Mouse (Mus musculus) hindbrain, embryonic 14.5 days (tissue): ENCODE data around the gene Topaz1. TPM values are rescaled to one million over a fixed set of nuclear protein-coding genes. Genes with fewer than 3 reads are reported as not detected.

Experiments used
- ATAC-seq: fragments of 200-750 bp; cut with Nextera tagmentation; 2 replicates; pipeline ENCODE4 v1.8.0; 2017; ENCODE audit warnings: moderate number of reproducible peaks, mild to moderate bottlenecking, moderate TSS enrichment, moderate library complexity; ENCODE audit not compliant: low FRiP score
- DNase-seq: peaks from one replicate; pipeline ENCODE4 v3.0.0-alpha.2; 2015; ENCODE audit warnings: low spot score
- H3K27ac ChIP-seq: fragments of 300-500 bp; sonication (generic); 2 replicates; pipeline ENCODE4 v1.5.1; 2014; ENCODE audit warnings: mild to moderate bottlenecking, moderate library complexity
- H3K27me3 ChIP-seq: fragments of 300-500 bp; sonication (generic); 2 replicates; pipeline ENCODE4 v1.6.1; 2014; ENCODE audit warnings: mild to moderate bottlenecking, low read length, mixed read lengths; ENCODE audit not compliant: control insufficient read depth, insufficient read depth
- H3K36me3 ChIP-seq: fragments of 300-500 bp; sonication (generic); replicated peaks from 2 replicates; pipeline ENCODE4 v1.6.1; 2014; ENCODE audit not compliant: control insufficient read depth, insufficient read depth
- H3K4me1 ChIP-seq: fragments of 300-500 bp; sonication (generic); replicated peaks from 2 replicates; pipeline ENCODE4 v1.6.1; 2014; ENCODE audit warnings: antibody characterized with exemption, low read length, mixed read lengths; ENCODE audit not compliant: control insufficient read depth, insufficient read depth
- H3K4me2 ChIP-seq: fragments of 300-500 bp; sonication (generic); replicated peaks from 2 replicates; pipeline ENCODE4 v1.6.1; 2014; ENCODE audit warnings: mild to moderate bottlenecking, moderate library complexity
- H3K4me3 ChIP-seq: fragments of 300-500 bp; sonication (generic); replicated peaks from 2 replicates; pipeline ENCODE4 v1.5.1; 2014; ENCODE audit warnings: mild to moderate bottlenecking, low read length
- H3K9ac ChIP-seq: fragments of 300-500 bp; sonication (generic); 2 replicates; pipeline ENCODE4 v1.6.1; 2014
- H3K9me3 ChIP-seq: fragments of 300-500 bp; sonication (generic); 2 replicates; pipeline ENCODE4 v1.6.1; 2016; ENCODE audit warnings: low read length; ENCODE audit not compliant: control insufficient read depth
- WGBS: fragments of 180-500 bp; shearing (Covaris S2); extraction: QIAGEN DNeasy Blood & Tissue Kit; methylation state at CpG from one replicate; pipeline ENCODE4 v1.1.7; 2014; 5-methylcytosine and 5-hydroxymethylcytosine counted together
- polyA plus RNA-seq: library from polyadenylated mRNA; unstranded; fragments of >200 nt; fragmentation: Nextera tagmentation; extraction: Ambion mirVana; gene quantifications from 2 replicates; pipeline ENCODE4 v1.2.1, GENCODE M21; 2014

Topaz1 gene
- polyA plus RNA-seq, 1 experiment from 2014 or later, result not detected

GRCm38 (mm10) chr9:122805053-122805844, 58.1 kb downstream of the Topaz1 start, which contains the start of gene Tcaim:
Gene Tcaim, plus strand, starts transcription at chr9:122805539.
- ATAC-seq (peak; percentile 99), DNase-seq (peak; percentile 93)
- H3K36me3 ChIP-seq, result peaks cover 13% of the 10 kb centered on the region
- no peaks in the 10 kb centered on the region for H3K9me3 ChIP-seq
- peak within 1 kb of the TSS; percentile 84 for H3K4me2 ChIP-seq
- 7% methylated on average over 42 of the region's 42 CpGs for WGBS
- peak within 1 kb of the TSS; percentile 80 for H3K9ac ChIP-seq
- no peaks in the 10 kb centered on the region for H3K27me3 ChIP-seq
- H3K4me3 ChIP-seq, result peak within 1 kb of the TSS; percentile 62
- H3K27ac ChIP-seq, result peak within 1 kb of the TSS; percentile 91
- peaks cover 12% of the 10 kb centered on the region for H3K4me1 ChIP-seq

GRCm38 (mm10) chr9:122805845-122806341, 58.7 kb downstream of the Topaz1 start:
- DNase-seq (no peak), ATAC-seq (no peak)
- peak overlapping the region; percentile 80 for H3K9ac ChIP-seq
- peak overlapping the region; percentile 91 for H3K27ac ChIP-seq
- 20% methylated on average over 10 of the region's 10 CpGs for WGBS
- H3K27me3 ChIP-seq, result no peaks in the 10 kb centered on the region
- peaks cover 19% of the 10 kb centered on the region for H3K36me3 ChIP-seq
- H3K4me3 ChIP-seq, result peak overlapping the region; percentile 62
- H3K4me2 ChIP-seq, result peak overlapping the region; percentile 84
- peaks cover 12% of the 10 kb centered on the region for H3K4me1 ChIP-seq
- H3K9me3 ChIP-seq, result no peaks in the 10 kb centered on the region

GRCm38 (mm10) chr9:122807186-122807585, 60.0 kb downstream of the Topaz1 start:
- Histone ChIP-seq H3K27me3 (no peaks in the 10 kb centered on the region), H3K4me2 (no peak overlapping the region), H3K9me3 (no peaks in the 10 kb centered on the region), H3K4me3 (no peak overlapping the region), H3K36me3 (peaks cover 21% of the 10 kb centered on the region), H3K9ac (no peak overlapping the region), H3K4me1 (peaks cover 12% of the 10 kb centered on the region), H3K27ac (no peak overlapping the region)
- ATAC-seq (no peak), DNase-seq (no peak)
- WGBS, result 96% methylated on average over 2 of the region's 2 CpGs

GRCm38 (mm10) chr9:122810212-122810611, 63.1 kb downstream of the Topaz1 start:
- H3K4me2 ChIP-seq, result no peak overlapping the region
- H3K27me3 ChIP-seq, result no peaks in the 10 kb centered on the region
- H3K27ac ChIP-seq, result no peak overlapping the region
- H3K9ac ChIP-seq, result no peak overlapping the region
- 86% methylated on average over 3 of the region's 3 CpGs for WGBS
- H3K4me3 ChIP-seq, result no peak overlapping the region
- ATAC-seq, result no peak
- peaks cover 12% of the 10 kb centered on the region for H3K4me1 ChIP-seq
- DNase-seq, result no peak
- H3K9me3 ChIP-seq, result no peaks in the 10 kb centered on the region
- peaks cover 36% of the 10 kb centered on the region for H3K36me3 ChIP-seq

GRCm38 (mm10) chr9:122812386-122812785, 65.2 kb downstream of the Topaz1 start:
- ATAC-seq, result no peak
- Histone ChIP-seq H3K36me3 (peaks cover 45% of the 10 kb centered on the region), H3K27me3 (no peaks in the 10 kb centered on the region), H3K4me3 (no peak overlapping the region), H3K9ac (no peak overlapping the region), H3K27ac (no peak overlapping the region), H3K9me3 (no peaks in the 10 kb centered on the region), H3K4me2 (no peak overlapping the region), H3K4me1 (no peaks in the 10 kb centered on the region)
- no peak for DNase-seq
- 94% methylated on average over 5 of the region's 5 CpGs for WGBS

- no peaks in the 10 kb centered on the region for H3K27me3 ChIP-seq
- H3K4me1 ChIP-seq, result no peaks in the 10 kb centered on the region
- peaks cover 58% of the 10 kb centered on the region for H3K36me3 ChIP-seq
- H3K4me3 ChIP-seq, result no peak overlapping the region
- 95% methylated on average over 2 of the region's 2 CpGs for WGBS
- no peak overlapping the region for H3K27ac ChIP-seq
- H3K4me2 ChIP-seq, result no peak overlapping the region
- ATAC-seq (no peak), DNase-seq (no peak)
- no peaks in the 10 kb centered on the region for H3K9me3 ChIP-seq
- no peak overlapping the region for H3K9ac ChIP-seq
Observed at GRCm38 (mm10) chr9:122814775-122815174, 67.6 kb downstream of the Topaz1 start.

- Histone ChIP-seq H3K27ac (no peak overlapping the region), H3K36me3 (peaks cover 58% of the 10 kb centered on the region), H3K27me3 (no peaks in the 10 kb centered on the region), H3K9ac (no peak overlapping the region), H3K4me3 (no peak overlapping the region), H3K4me2 (no peak overlapping the region), H3K9me3 (no peaks in the 10 kb centered on the region), H3K4me1 (no peaks in the 10 kb centered on the region)
- WGBS, result 88% methylated on average over 4 of the region's 4 CpGs
- ATAC-seq, result no peak
- DNase-seq, result no peak
Observed at GRCm38 (mm10) chr9:122815239-122815851, 68.2 kb downstream of the Topaz1 start.

- DNase-seq (no peak), ATAC-seq (no peak)
- Histone ChIP-seq H3K9ac (no peak overlapping the region), H3K4me2 (no peak overlapping the region), H3K9me3 (no peaks in the 10 kb centered on the region), H3K27me3 (no peaks in the 10 kb centered on the region), H3K4me1 (no peaks in the 10 kb centered on the region), H3K27ac (no peak overlapping the region), H3K4me3 (no peak overlapping the region), H3K36me3 (peaks cover 86% of the 10 kb centered on the region)
- WGBS, result 89% methylated on average over 5 of the region's 5 CpGs
Observed at GRCm38 (mm10) chr9:122823374-122824017, 76.3 kb downstream of the Topaz1 start.

- H3K9ac ChIP-seq, result no peak overlapping the region
- ATAC-seq, result no peak
- no peak overlapping the region for H3K4me2 ChIP-seq
- H3K27ac ChIP-seq, result no peak overlapping the region
- no peaks in the 10 kb centered on the region for H3K9me3 ChIP-seq
- H3K4me1 ChIP-seq, result no peaks in the 10 kb centered on the region
- 97% methylated on average over 4 of the region's 4 CpGs for WGBS
- H3K27me3 ChIP-seq, result no peaks in the 10 kb centered on the region
- no peak for DNase-seq
- peaks cover 75% of the 10 kb centered on the region for H3K36me3 ChIP-seq
- no peak overlapping the region for H3K4me3 ChIP-seq
Observed at GRCm38 (mm10) chr9:122826743-122827142, 79.6 kb downstream of the Topaz1 start.
